Mouse (Mus musculus) adrenal gland, postnatal 4 days (tissue): ENCODE measurements around the gene Gng7. TPM values are rescaled to one million over a fixed set of nuclear protein-coding genes. Genes with fewer than 3 reads are reported as not detected.

ENCODE experiments used
- DNase-seq, 2 experiments: peaks; one replicate each; pipeline ENCODE4 v3.0.0; 2021 to 2022; ENCODE audit warnings: low spot score in 2 of 2, mixed read lengths in 2 of 2
- total RNA-seq, 2 experiments: library from RNA; stranded (reverse); gene quantifications; 2 replicates each; pipeline ENCODE4 v1.2.3; 2021

The Gng7 gene
- total RNA-seq, 2 experiments from 2014 or later, result 5.4 to 6.7 TPM

DNA sequence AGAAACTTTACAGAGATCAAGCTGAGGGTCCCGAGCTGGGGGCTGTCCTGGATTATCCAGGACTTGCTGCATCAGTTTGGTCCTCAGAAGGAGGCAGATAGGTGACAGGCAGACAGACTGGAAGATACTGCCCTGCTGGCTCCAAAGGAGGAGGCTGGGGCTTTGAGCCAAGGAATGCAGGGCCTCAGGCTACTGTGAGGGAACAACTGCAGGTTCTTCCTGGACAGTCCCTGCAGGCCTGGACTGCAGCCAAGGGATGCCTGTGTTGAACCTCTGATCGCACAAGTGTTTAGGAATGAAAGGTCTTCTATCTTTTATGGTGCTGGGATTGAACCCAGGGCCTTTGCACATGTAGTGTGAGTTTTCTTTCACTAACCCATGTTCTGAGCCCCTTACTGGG is 66.9 kb downstream of the Gng7 start:
- DNase-seq, result no peak

DNA sequence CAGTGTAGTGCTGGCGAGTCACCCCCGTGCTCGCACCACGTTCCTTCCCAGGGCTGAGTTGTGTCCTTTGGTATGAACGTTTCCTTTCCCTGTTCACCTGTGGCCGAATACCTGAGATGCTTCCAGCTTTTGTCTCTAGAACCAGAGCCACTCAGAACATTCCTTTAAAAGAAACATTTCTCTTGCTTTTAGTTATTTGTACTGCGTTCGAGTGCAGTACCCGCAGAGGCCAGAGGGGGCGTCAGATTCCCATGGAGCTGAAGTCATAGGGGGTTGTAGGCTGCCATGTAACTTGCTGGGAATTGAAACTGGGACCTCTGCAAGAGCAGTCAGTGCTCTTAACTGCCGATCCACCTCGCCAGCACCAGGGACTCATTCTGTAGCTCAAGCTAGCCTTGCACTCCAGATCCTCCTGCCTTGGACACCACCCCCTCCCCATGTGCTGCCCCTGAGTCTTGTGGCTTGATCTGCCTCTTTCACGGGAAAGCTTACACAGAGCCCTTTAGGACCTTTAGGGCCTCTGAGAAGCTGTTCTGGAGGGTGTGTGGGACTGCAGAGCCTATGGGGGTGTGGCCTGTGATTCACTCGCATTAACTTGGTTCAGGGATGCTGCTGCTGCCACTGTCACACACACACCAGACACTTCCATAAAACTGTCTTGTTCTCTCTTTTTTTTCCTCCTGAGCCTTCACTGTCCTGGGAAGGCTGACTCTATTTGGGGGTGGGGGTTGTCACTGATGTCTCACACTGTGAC is 67.9 kb downstream of the Gng7 start:
- no peak for DNase-seq

DNA sequence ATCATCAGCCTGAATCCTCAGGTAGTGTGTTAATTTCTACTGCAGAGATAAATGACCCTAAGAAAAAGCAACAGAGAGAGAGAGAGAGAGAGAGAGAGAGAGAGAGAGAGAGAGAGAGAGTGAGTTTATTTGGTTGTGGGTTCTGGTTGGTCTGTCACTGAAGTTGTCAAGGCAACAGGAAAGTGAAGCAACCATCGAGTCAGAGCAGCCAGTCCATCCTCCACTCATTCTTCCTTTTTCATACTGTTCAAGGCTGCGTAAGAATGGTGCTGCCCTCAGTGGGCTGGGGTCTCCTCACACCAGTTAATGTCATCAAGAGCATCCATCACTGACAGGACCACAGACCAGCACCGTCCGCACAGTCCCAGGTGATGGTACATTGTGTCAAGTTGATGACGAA is 70.5 kb downstream of the Gng7 start:
- no peak for DNase-seq

DNA sequence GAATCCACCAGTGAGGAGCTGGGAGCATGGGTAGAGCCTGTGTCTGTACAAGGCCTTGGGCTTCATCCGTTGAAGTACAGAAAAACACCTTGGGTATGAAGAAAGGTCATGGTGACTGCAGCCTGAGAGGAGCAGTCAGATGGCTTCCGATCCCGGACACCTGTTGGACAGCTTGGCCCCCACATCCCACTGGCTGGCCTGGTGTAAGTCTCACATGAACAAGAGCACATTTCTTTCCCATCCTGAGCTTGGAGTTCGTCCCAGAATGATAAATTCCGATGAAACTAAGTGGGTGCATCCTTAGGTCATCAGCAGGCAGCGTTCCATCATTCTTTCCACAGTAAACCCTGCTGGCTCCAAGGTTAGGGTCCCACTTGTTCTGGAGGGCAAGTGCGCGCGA is 71.0 kb downstream of the Gng7 start:
- no peak for DNase-seq

DNA sequence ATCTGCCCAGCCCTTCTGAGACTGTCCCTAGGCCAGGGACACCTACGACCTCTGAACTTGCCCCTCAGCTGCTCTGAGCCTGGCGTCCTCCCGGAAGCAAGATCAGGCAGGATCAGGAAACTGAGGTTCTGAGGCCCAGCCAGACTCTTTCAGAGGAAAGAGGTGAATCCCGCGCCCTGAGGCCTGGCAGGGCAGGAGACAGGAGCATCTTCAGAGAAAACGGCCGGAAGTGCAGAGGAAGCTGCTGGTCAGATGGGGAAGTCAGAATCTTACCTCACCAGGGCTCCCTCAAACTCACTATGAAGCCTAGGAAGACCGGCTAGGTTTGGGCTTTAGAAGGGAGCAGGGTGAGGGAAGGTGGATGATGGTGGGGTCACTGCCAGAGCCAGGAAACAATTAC is 71.8 kb downstream of the Gng7 start:
- DNase-seq, result no peak

DNA sequence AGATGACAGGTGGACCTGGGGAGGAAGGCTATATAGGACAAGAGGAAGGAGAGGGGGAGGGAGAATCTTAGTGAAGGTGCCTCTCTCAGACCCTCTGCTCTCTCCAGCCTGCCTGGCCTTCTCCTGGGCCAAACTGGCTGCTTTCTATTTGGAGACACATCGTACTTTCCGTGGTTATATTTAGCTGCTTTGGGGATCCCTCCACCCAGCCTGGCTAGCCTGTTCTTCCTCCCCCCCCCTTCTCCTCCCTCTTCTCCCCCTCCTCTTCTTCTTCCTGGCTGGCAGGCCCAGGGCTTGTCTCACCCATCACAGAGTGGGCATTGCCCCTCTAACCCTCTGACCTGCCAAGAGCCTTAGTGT is 73.8 kb downstream of the Gng7 start:
- no peak for DNase-seq

DNA sequence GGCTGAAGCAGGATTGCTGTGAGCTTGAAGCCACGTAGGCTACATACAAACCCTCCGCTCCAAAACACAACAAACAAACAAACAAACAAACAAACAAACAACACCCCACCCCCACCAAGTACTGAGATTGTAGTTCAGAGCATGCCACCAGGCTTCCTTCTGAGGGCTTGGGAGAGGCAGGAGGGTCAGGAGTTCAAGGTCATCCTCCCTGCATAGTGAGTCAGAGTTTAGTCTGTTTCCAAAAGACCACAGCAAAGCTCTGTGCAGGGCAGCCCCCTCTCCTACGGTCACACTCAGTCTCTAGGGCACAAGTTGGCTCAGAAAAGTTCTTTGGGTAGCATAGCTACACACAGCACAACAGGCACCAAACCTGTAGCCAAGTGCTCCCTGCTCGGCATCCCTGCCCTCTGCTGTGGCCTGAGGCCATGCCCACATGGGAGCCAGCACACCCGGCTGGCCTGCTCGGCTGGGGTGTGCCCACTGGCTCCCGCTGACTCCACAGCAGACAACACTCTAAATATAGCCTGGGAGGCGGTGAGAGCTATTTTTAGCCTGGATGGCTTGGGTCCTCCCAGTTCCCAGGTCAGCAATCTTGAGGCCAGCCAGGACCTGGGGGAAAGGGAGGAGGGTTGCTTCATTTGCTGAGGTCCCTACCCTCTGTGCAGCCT is 74.3 kb downstream of the Gng7 start:
- no peak for DNase-seq

DNA sequence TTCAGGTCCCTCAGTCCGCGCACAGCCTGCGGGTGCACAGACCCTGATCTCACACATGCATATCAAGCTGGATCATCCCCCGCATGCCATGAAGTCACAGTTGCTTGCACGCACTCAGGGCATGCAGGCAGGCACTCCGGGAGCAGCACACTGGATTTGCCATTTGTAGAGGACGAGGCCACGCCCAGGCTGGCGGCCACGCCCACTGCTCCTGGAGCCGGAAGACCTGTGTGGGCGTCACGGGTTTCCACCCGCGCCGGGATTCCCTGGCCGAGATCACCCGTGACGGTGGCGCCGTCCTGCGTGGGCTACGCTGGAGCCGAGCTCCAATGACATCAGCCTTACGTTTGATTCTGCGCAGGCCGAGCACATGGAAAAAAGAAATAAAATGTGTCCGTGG is 75.1 kb downstream of the Gng7 start:
- DNase-seq, result peak in 1 of 2 experiments; percentile 64

DNA sequence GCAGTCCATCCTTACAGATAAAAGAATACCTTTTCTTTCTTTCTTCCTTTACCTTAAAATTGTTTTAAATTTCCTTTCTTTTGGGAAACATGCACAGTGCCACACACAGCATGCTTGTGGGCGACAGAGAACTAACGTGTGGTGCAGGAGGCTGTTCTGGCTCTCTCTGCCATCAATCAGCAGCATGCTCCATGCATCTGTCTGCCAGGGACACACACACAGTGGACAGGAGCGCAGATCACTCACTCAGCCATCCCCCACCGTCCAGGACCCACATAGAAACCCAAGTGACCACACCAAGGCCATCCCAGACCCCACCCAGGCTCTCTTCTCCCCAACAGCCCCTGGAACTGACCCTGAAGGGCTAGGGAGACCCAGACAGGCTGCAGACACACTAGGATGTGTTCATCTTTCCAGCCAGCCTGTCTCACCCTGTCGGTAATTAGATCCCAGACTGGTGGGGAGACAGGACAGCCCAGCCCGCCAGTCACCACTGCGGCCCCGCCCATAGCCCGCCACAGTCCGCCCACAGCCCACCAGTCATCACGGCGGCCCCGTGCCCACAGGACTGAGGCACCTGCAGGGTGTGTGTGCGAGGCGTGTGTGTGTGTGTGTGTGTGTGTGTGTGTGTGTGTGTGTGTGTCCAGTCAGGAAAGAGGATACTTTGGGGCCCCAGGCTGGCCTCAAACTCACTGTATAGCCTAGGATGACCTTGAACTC is 75.8 kb downstream of the Gng7 start:
- DNase-seq, result no peak

DNA sequence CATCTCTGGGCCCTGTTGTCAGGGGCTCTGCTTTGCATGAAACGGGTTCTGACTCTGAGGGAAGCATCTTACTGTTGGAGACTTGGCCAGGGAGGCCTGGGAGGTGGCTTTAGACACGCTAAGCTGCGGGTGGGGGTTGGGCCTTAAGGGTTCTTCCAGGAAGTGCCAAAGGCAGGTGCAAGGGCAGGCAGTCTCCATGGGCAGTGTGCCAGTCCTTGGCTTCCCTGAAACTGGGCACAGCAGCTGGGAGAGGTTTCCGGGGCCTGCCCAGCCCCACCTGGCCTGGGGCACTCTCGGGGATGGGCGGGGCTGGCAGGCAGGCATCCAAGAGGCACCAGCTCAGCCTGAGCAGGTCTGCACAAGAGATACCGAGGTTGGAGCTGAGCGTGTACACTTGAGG is 77.1 kb downstream of the Gng7 start:
- no peak for DNase-seq

DNA sequence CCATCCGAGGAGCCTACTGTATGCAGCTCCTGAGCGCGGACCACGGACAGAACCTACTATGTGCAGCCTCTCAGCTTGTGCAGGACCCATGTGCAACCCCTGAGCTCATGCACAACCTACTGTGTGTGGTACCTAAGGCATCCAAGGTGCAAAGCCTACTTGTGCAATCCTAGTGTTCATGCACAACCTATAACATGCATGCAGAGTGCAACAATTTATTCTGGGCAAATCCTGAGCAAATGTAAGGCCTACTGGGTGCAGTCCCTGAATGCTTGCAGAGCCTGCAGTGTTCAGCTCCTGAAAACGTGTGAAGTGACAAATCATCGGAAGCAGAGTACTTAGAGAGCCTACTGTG is 78.0 kb downstream of the Gng7 start:
- no peak for DNase-seq

DNA sequence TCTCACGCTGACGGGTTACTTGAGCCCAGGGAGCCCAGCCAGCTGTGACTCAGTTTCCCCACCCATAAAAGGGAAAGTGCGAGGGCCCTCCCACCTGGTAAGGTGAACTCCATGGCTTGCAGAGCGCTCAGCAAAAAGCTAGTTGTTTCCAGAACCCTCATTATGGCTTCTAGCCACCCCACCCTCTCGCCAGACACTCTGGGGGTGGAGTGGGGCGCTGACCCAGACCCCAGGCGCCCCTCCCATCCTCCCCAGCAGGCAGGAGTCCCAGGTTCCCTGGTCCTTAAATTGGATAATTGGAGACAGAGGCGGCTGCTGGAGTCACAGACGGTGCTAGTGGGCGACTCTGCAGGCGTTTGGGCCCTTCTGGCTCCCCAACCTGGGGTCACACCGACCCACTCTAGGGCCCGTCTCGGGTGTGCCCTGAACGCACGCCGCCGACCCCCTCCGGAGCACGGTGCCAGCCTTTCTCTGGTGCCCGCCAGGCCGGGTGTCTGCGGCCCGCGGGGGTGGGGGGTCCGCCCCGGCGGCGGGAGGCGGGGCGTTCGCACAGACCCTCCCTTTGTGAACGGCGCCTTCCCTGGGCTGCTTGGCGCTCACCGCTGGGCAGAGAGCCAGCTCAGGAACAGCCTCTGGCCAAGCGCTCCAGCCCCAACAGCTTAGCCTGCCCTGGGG is 78.5 kb downstream of the Gng7 start:
- no peak for DNase-seq

DNA sequence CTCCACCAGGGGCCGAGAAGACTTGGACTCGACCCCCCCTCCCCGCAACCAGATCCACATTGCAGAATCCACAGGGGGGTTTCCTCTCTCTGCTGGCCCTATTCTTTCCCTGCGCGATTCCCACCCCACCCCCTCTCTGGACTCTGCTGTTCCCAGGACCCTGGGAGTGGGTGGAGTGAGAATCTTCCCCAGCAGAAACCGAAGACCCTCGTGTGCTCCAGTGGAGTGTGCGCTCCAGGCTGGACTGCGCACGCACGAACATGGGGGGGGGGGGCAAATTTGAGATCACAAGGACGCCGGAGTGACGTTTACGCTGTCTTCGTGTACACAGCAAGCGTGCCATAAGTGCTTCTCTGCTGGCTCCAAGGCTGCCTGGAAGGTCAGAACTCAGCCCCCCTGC is 79.0 kb downstream of the Gng7 start:
- no peak for DNase-seq

DNA sequence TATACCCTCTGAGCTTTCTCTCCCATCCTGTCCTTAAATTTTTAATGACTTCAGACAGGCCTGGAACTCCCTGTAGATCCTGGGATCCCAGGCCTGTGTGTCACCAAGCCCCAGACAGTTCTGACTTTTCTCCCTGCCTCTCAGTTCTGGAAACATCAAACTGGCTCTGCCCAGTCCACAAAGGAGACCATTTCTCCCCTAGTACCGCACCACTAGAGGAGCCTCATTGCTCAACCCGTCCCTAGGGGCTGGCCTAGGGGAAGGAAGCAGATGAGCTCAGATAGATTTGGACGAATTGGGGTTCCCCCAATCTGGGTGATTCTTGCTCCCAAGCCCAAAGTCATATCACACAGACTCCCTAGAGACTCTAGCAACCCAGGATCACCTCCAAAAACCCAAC is 79.5 kb downstream of the Gng7 start:
- no peak for DNase-seq

DNA sequence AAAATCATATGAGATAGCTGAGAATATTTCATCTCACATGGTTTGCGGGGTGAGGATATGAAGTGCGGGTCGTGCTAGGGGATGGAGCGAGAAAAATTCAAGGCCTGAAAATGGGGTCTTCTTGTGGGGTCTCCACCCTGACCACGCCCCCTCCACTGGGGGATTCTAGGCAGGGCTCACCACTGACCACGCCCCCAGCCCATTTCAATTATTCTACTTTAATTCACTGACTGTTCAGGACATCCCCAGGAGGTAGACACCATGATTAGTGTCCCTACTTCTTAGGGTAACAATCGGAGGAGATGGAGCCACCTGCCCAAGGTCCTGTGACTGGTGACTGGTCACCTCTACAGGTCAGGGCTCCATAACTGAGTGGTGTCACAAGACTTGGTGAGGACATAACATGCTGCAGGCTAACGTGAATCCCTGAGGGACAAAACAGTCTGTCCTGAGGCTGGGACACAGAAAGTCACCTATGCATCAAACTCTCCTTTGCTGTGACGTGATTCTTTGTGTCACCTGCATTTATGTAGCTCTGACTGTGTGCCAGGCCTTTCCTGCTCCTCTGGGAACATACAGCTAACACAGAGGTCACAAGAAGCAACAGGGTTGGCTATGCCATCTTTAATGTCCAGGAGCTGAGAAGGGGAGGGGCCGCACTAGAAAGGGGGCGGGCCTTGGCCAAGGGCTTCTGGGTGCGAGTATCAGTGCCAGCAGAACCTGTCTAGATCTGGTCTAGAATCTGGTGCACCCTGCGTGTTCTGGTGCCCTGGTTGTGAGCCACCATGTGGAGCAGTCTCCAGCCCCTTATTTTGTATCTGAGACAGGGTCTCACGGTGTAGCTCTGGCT is 80.4 kb downstream of the Gng7 start:
- DNase-seq, result no peak

DNA sequence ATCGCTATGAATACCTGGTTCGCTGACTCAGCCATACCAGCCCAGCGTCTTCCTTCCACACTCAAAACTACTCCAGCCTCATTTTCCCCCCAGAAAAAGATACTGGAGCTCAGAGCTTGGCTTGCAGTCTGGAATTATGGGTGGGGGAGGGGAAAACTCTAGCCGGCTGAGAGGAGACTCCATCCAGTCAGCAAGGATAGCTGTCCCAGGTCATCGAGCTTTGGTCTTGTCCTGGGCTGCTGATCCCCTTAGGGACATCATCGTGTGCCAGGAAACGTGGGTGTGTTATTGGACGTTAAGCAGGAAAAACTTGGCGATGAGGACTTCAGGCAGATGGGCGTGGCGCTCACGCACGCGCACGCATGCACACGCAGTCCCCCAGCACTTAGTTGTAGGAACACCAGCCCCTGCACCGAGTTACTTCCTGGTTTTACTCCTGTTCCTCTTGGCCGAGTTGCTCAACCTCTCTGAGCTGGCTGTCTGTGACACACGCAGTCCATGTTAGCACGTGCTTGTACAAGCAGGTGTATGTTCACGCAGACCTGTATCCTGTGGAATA is 81.2 kb downstream of the Gng7 start:
- DNase-seq, result no peak

DNA sequence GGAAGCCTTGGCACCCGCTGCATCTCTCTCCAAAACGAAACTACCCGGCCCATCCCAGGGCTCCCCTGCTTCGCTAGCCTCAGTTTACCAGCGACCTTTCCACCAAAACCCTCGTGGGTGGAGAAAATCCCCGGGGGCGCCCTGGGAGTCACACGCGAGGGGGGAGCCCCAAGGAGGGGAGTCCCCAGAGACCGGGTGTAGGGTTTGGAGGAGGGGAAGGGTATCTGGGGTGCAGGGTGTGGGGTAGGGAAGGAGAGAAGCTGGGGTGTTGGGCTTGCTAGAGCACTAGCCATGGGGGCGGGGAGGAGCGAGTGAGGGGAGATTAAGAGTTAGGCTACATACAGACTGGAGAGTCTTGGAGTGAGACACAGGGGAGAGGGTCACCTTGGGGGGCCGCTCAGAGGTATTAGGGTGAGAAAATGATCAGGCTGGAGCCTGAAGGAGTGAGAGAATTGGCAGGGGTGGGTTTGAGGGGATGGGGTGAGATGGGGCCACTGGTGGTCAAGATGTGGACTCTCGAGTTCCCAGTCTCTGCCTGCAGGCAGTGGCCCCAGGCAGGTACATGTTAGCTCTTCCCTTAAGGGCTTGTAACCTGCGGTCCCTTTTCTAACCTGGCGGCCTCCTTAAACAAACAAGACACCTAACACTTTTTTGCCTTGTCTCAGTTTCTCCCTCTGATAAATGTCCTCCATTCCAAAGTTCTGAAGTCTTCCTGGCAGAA is 81.9 kb downstream of the Gng7 start:
- no peak for DNase-seq

DNA sequence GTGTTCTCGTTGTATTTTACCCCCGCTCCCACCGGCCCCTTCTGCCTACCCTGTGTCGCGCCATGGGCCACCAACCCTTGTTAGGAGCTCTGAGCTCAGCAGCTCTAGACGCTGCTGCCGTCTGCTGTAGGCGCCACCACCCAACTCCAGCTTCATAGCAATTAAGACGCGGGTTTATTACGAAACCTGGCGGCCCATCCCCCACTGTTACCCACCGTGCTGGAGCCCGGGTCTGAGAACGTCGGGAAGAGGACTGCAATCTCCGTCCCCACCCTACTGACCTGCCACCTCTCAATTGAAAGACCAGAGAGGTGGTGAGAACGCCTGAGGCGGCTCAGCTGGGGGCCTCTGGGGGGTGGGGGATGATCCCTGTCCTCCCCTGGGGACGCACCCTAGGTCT is 82.5 kb downstream of the Gng7 start:
- DNase-seq, result no peak

DNA sequence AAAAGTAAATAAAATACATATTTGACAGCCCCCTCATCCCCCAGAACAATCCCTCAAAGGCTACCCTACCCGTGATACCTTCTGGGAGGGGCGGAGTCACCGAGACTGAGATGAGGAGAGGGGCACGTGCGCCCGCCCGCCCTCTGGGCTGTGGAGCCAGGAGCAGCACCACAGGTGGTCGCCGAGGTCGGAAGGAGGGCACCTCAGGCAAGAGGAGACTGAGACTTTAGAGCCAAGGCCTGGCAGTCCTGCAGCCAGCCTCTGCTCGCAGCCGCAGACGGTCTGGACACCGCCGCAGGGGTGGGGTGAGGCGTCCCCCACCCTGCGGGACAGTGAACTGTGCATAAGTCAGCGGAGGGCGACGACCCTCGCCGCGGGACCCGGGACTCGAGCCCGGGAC is 83.0 kb downstream of the Gng7 start:
- DNase-seq, result no peak

DNA sequence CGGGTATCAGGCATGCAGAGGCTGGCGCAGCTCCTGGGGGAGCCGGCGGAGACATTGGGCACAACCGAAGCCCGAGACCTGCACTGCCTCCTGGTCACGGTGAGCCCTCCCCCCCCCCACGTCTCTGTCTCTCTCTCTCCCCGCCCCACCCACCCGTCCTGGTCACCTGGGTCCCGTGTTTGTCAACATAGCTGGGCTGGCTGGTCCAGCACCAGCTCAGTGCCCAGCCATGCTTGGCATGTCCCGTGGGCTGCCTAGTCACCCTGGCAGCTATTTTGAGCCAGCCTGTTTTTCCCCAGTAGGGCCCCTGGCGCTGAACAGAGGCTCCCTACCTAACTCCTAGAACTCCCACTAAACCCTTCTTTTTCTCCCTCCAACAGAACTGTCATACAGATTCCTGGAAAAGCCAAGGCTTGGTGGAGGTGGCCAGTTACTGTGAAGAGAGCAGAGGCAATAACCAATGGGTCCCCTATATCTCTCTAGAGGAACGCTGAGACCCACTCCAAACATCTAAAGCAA is 83.5 kb downstream of the Gng7 start:
- no peak for DNase-seq
